Mouse (Mus musculus): ENCODE data around the gene Nudt15.

Gene Nudt15

GRCm38 (mm10) chr14:73473670-73474460 is 74.2 kb downstream of the Nudt15 start:
- no peak for DNase-seq (ENCODE audit: extremely low read depth, low read depth)

GRCm38 (mm10) chr14:73472205-73472604 is 75.8 kb downstream of the Nudt15 start:
- no peak for DNase-seq (ENCODE audit: extremely low read depth, low read depth)

GRCm38 (mm10) chr14:73470593-73470992 is 77.4 kb downstream of the Nudt15 start:
- DNase-seq (ENCODE audit: extremely low read depth, low read depth), result no peak

- DNase-seq (ENCODE audit: extremely low read depth, low read depth), result no peak
Observed at GRCm38 (mm10) chr14:73469506-73469905, 78.5 kb downstream of the Nudt15 start.

Data from MEL-GATA-1-ER (cell line).